Mouse (Mus musculus) olfactory bulb, adult 2 months (tissue): ENCODE measurements around the gene Rabggtb.
A peak's percentile ranks its signal among the peaks of the same experiment; 100 is the strongest.

Experiments
- CTCF ChIP-seq: fragments of 200-500 bp; IDR thresholded peaks from 2 replicates; pipeline ENCODE4 v1.5.1; 2012; ENCODE audit warnings: low read depth, mild to moderate bottlenecking, low read length, moderate library complexity; ENCODE audit not compliant: insufficient read depth
- POLR2A ChIP-seq: fragments of 200-500 bp; IDR thresholded peaks from 2 replicates; pipeline ENCODE4 v1.6.1; 2012; ENCODE audit warnings: mild to moderate bottlenecking, low read depth, low read length, moderate library complexity; ENCODE audit not compliant: insufficient read depth

- TF ChIP-seq POLR2A (peak; percentile 99), CTCF (no peak)
Measured at GRCm38 (mm10) chr3:153912546-153913509, at the start of gene Rabggtb.
